Mouse (Mus musculus): ENCODE results near the gene Tcf19.

DNA sequence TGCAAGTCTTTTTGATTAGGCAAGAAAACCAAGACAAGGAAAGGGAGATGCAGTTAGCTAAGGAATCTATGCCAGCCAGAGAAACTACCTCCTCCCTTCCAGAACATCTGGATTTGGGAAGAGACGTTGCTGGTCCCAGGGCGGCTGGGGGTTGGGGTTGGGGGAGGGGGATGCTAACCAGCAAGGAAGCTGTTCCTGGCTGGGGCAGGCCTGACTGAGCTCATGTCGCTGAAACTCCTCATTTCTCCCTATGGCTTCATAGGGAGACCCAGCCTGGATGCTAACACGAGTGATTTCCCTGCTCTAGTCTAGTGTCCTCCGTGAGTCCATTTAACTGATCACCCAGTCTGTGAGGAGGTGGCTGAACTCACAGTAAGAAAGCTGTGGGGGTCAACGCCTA is 14.4 kb downstream of the Tcf19 start:
- TF ChIP-seq CTCF (IDR thresholded peaks at IDR 0.05; ENCODE audit: extremely low read depth, insufficient read length, insufficient replicate concordance, low read depth, low read length) = no peak
- TF ChIP-seq POLR2A (IDR thresholded peaks at IDR 0.05; ENCODE audit: low read depth, low read length) = no peak

Data from small intestine, adult 2 months (tissue).